Mouse (Mus musculus) left cerebral cortex, adult 9 months (tissue): ENCODE measurements around the gene Tmem82.

ENCODE experiments used
- DNase-seq, 2 experiments: peaks; one replicate each; pipeline ENCODE4 v3.0.0; 2022; ENCODE audit warnings: low spot score in 2 of 2

The Tmem82 gene

DNA sequence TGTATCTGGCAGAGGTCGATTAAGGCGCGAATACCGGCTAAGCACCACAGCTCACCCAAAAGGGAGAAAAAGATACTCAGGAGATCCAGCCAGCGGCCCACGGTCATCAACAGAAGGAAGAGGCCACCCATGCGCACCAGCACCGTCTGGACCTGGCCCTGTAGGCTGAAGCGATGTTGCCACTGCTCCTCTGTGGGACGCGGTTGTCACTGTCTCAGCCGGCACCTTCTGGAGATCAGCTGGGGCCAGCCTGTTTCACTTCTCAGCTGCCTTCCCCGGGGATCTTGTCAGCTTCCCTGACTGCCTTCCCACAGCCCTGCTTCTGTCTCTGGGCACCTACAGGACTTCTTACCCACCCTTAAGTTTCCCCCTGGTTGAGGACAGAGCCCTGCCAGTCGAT lies 3.5 kb downstream of the Tmem82 start:
- no peak for DNase-seq

DNA sequence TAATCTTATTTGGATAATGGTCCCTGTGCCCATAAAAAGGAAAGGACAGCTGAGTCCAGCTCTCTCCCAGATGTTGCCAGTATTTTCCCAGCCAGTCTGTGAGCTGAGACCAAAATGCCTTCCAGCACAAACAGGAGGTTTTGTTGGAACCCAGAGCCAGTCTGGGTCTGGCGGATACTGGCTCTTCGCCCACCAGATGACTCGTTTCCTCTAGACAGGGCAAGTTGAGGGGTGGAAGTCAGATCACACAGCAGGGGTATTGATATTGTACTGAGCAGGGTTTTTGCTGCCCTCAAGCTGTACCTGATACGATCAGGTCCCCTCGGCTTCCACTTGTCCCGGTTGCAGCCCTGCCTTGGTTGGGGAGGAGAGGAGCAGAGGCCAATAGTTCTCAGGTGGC lies 8.9 kb downstream of the Tmem82 start:
- DNase-seq: no peak

DNA sequence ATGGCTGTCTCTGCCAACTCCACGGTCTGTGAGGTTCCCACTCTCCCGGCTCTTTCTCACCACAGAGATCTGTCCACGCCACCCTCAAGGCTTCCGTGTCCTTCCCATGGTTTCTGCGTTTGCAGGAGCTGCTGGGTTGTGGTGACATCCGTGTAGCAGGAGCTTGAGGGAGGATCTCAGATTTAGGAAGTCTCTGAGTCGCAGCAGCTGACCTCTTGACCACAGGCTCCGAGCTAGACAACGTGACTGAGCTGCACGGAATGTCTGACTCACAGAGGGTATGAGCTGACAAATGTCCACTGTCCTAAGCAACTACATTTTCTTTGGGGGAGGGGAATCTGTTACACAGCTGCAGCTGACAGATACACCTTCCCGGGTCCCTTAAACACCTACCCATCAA lies 12.6 kb downstream of the Tmem82 start, which contains the start of gene Fblim1:
Gene Fblim1, minus strand, starts transcription at position 236 of the 400 bp plus-strand sequence.
- peak in 1 of 2 experiments; percentile 35 for DNase-seq

DNA sequence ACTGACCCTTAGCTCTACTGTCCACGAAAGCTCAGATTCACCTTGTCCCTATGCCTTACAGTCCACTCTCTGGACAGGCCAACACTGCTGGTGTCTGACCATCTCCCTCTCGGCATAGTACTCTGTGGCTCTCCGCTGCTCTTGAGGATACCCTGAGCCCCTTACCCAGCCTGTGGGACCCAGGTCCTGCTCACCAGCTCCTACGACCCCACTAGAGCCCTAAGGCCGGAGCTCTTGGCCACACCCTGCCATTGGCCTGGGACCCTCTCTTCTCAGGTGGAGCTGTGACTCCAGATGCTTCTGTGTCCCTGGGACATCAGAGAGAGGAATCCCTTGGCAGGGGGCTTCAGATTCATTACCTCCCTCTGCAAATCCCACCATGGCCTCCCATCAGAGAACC lies 13.0 kb downstream of the Tmem82 start:
- no peak for DNase-seq

DNA sequence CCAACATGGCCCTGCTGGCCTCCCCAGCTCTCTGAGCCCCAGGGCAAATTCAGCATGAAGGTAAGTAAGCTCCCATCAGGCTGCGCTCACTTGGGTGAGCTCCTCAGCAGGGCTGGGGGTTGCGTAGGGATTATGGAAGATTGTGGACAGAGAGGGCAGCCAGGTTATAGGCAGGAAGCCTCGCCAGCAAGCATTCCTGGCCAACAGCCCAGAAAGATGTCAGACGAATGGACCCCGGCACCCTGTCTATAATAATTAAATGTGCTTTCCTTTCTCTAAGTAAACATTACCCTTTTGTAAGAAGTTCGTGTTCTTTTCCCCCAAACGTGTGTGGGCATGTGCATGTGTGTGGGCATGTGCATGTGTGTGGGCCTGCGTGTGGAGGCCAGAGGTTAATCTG lies 13.9 kb downstream of the Tmem82 start:
- no peak for DNase-seq

DNA sequence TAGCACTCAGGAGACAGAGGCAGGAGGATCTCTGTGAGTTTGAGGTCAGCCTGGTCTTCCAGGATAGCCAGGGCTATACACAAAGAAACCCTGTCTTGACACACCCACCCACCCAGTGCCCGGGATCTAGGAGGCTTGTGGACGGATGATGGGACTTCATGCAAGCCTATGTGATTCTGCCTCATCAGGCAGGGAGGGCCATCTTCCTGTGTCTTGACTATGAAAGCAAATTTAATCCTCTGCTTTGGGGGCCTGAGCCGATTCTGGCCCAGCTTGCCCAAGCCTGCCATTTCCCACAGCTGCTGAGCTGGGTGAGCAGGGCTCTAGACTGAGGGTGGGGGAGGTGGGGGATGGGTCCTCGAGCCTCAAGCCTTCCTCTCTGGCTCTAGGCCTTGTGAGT lies 14.5 kb downstream of the Tmem82 start:
- DNase-seq: no peak

DNA sequence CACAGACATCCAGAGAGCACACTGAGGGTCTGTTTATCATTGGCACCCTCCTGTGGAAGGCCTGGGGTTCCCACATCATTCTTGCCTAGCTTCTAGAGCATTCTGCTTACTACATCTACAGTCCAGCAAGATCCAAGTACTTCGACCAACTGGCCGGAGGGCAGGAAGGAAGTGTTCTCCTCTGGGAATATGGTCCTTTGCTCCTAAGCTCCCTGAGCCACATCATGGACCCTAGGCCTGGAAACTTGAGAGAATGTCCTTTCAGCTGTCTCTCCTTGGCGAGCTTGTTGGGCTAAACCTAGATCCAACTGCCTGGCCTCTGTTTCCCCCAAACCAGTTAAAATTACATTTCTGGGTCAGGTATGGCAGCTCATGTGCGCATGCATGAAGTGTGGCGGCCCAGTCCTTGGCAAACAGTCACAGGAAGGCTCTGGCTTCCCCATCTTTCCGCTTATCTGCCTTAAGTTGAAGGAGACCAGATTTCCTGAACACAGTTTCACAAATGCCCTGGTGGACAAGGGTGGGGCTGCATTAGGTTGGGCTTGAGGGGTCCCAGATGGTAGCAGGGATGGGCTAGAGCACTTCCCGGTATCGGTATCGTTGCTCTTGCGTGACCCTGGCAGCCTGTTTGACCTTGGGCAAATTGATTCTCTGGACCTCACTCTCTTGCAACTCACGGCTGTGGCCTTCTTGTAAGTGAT lies 15.8 kb downstream of the Tmem82 start:
- DNase-seq: no peak

DNA sequence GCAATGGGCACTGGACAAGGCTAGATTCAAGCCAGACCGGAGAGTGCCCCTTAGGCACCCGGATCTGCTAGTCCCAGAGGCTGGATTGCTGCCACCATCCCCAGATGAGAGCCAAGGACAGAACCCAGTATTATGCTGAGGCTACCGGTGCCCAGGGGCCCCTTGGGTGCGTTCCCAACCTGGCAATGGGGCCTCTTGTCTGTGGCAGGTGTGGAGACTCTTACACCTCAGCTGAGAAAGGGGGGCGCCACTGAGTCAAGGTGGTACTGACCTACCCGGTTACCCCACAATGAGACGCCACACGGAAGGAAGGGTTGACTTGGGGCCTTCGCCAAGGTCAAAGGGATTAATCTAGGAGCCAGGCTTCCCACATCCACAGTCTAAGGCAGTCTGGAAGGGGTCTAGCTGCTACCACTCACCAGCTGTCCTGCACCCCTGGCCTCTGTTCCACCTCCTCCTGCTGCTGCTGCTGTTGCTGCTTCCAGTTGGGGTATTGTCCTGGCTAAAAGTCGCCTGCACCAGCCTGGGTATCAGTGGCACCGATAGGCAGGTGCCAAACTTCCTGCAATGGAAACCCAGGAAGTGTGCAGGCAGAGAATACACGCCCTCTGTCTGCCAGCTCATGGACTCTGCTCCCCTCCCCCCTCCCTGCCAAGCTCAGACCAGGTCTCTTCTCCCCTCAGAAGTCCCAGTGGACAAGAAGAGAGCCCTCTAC lies 17.1 kb downstream of the Tmem82 start:
- DNase-seq: no peak

DNA sequence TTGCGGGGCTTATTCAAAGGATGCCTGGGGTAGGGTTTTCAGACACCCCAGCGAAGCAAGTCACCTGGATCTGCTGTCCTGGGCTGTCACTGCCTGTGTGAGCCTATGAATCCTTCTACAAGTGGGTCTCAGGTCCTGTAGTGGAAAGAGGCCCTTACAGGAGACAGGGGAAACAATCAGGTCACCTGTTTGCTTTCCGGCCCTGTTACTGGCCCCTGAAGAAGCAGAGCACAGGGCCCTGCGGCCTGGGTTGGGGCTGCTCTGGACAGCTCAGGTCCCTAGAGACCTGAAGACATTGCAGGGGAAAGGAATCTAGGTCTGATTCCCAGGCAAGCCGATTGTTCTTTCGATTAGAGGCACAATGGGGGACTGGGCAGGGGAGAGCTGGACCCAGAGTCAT lies 18.1 kb downstream of the Tmem82 start:
- DNase-seq: no peak

DNA sequence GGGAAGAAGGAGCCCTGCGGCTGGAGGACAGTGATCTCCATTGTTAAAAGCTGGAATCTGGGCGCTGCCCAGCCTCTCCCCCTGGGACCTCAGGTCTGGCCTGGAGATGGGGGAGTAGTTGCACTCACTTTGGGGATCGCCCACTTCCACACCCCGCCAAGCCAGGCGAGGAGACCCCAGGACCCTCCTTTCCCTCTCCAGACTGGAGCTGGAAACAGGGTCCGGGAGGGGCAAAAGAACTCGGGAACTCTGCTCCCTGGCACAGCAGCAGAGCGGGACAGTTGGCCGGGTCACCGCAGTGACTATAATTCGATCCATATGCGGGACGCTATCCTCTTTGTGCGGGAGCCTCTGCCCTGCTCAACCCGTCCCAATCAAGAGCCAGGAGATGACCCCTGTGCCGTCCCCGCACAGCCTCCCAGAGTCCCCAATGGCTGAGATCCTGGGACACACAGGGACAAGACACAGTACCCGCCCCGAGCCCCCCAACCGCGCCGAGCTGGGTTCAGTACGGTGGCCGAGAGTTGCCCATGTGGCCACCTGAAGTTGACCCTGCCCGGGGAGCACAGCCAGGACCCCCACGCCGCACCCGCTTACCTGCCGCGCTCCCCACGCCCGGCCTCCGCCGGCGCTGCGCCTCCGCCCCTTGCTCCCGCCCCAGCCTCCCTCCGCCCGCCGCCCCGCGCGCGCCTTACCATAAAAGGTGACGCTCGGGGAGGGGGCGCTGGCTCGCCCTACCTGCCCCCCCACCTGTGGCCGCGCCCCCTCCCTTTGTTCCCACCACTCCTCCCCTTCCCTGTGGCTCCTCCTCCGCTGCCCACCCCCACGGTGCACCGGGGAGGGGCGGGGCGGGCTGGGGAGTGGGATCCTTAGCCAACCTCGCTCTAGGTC lies 18.9 kb downstream of the Tmem82 start:
- no peak for DNase-seq

DNA sequence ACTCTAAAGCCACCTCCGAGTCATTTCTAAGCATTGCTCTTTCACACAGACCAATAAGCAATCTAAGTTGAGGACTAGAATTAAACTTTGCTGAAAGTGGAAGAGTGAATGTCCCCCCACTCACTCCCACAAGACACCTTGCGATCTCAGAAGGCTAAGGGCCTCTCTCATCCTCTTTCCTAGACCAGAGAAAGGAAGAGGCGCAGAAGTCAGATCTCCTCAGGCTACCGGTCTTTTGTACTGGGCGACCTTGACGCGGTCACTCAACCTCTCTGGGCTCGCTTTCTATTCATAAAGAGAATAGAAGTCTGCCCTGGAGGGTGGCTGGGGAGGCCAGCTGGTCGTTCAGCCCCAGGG lies 19.6 kb downstream of the Tmem82 start:
- no peak for DNase-seq

DNA sequence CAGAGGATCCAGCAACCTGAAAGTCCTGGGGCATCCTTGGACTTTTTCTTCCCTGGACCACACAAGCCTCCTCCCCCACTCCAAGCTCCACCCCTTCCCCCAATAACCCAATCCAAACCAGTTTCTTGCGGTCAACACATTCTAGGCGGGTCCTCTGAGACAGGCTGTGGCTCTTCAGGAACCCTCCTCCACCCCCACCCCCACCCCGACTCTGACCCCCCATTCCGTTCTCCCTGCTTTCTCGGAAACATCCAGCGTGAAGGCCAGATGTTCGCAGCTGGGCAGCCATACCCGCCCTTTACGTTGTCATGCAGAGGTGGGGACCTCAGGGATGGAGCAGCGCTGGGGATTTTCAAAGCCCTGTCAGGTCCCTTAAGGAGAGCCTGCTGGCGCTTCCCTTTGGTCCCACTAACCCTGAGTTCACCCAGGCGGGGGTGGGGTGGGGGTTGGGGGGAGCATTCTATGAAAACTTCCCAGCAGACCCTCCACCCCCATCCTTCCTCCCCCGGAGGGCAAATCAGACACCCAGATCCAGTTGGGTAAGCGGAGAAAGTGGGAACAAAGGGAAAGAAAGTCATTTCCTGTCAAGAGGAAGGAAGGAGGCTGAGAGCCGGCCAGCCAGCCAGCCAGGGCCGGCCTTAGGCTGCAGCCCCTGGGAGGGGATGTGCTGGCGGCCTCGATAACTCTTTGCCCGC lies 20.1 kb downstream of the Tmem82 start:
- DNase-seq: no peak

DNA sequence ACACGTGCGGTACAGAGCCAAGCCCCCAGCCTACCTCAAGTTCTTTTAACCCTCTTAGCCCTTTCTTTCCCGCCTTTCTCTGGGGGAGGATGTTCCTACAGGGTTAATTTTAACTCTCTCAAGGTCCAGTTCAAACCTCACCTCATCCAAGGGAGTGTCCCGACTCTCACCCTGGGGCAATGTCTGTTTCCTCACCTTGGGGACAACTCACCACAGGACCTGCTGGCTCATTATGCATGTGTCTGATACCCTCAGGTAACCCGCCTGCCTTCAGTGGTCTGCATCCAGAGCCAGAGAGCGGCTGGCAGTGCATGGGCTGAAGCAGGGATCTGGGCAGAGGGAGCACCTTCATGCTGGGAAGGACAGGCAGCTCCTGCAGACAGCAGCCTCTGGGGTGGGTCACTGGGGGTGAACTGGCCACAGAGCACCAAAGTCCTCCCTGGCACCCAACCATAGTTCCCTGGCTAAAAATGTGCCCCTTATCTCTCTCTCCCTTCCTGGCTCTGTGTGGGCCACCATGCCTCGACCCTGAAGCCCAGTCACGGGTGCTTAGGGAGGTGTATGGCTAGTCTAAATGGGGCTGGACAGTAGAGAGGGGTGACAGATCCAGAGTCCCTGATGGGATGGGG lies 21.6 kb downstream of the Tmem82 start:
- no peak for DNase-seq

DNA sequence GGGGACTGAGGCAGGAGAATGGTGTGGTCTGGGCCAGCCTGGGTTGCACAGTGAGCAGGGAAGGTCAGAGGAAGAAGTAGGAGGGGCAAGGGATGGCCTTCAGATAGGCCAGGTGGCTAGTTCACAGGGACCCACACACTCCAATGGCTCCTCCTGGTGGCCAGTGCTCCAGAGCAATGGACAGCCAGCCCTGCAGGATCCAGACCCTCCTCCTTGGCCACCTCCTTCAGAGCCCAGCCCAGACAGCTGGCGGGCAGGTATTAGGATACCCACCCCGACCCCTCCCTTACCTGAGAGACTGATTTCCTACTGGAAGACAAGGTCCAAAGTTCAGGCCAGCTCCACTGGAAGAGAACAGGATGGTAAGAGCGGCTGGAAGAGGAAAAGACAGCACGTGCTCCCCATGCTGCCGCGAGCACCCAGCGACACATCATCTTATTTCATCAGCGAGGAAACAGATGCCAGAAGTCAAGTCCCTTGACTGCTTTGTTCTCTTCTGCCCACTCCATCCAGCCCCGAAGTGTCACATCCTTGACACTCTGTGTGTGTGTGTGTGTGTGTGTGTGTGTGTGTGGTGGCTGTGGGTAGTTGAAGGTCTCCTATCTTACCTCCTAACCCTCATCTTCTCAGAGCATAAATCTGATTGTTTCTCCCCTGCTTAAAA lies 22.7 kb downstream of the Tmem82 start:
- no peak for DNase-seq

DNA sequence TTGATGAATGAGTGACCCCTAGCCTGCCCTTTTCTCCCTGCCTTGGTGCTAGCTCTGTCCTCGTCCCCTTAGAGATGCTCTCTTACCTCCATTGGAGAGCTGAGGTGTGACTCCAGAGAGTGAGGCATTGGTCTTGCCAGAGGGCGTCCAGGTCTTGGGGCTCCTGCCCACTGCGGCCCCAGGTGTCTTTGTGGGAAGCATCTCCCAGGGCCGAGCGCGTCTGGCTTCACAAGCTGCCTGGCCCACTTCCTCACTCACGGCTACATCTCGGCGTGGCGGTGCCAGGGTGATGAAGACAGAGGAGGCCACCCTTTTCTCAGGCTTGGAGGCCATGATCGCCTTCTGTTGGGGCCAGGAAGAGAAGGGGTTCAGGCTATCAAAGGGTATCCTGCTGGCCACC lies 23.3 kb downstream of the Tmem82 start:
- DNase-seq: no peak

DNA sequence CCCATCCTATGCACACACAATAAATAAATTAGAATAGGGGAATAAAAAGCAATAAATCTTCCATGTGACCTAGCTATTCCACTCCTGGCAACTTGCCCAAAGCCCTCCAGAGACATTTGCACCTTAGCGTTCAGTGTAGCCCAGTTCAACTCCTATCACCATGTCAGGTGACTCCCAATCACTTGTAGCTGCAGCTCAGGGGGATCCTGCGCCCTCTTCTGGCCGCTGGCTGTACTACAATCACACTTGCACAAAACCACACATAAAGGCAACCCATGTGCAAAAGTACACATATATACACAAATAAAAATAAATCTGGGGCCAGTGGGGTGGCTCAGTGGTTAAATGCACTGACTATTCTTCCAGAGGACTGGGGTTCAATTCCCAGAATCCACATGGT lies 26.9 kb downstream of the Tmem82 start:
- no peak for DNase-seq

DNA sequence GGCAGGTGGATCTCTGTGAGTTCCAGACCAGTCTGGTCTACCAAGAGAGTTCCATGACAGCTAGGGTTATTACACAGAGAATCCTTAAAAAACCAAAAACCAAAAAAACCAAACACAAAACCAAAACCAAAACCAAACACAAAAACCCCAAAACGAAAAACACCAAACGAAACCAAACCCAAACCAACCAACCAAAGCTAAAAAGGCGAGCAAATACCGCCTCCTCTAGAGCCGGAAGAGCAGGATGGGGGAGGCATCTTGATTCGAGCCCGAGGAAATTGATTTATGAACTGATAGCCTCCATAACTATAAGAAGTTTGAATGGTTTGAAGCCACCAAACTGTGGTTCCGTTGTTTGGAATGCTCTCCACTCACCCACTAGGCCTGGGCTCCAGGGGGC lies 34.5 kb downstream of the Tmem82 start:
- DNase-seq: no peak

DNA sequence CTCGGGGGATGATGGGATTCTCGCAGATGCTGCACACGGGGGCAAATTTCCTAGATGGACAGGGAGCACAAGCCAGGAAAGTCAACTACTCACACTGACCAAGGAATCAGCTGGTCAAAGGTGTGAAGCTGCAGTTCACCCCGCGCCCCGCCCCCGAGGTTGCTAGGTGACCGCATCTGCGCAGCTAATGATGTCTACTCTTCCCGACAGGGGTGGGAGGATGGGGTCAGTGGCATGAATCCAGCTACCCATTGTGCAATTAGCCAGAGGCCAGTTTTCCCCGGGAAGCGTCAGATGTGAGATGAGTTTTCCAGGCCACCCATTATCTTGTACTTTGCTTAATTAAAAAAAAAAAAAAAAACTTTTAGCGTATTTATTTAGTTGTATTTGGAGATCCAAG lies 37.4 kb downstream of the Tmem82 start:
- DNase-seq: no peak

DNA sequence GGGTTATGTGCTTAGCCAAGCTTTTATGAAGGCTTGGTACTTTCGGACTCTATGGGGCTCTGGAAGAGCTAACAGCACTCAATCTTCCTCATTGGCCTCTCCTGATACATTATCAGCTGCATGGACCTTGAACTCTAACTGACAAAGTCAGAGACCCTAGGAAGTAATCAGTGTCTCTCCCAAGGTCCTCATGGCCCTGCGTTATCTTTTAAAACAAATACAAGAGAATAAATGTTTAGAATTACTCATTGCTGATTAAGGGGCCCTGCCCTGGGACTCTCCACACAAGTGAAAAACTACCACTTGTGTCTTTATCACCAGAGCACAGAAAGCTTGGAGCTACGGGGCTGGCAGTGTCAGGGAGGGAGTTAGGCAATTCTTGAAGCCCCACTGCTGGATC lies 39.6 kb downstream of the Tmem82 start:
- no peak for DNase-seq

DNA sequence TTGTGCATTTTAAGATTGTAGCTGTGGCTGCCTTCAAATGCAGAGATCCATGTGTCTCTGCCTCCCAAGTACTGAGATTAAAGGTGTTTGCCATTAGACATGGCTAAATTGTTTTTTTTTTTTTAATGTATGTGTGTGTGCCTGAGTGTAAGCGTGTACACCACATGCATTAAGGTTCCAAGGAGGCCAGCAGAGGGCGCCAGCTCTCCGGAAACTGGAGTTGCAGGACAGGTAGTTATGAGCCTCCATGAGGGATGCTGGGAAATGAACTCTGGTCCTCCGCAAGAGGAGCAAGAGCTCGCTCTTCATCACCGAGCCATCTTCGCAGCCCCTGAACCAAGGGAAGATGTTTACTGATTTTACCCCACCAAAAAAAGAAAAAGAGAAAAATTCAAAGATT lies 41.6 kb downstream of the Tmem82 start:
- DNase-seq: no peak

DNA sequence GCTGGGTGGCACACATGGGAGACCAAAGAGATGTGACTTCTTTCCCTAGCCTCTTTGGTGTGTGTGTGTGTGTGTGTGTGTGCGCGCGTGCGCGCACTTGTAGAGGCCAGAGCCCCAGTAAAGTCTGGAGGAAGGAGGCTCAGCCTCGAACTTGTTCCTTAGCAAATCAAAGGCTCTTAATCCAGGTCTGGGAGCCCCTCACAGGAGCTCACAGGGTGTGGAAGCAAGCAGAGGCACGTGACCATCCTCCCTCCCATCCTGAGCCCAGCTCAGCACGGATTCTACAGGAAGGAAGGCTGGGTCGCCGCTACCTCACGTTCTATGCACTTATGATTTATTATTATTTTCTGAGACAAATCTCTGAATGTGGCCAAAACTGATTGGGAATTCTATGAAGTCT lies 42.0 kb downstream of the Tmem82 start:
- DNase-seq: no peak
